Mouse (Mus musculus) liver, embryonic 14.5 days (tissue): ENCODE measurements around the gene Plcb1. TPM values are rescaled to one million over a fixed set of nuclear protein-coding genes. Genes with fewer than 3 reads are reported as not detected.

ENCODE experiments used
- ATAC-seq: fragments of 200-750 bp; cut with Nextera tagmentation; 2 replicates; pipeline ENCODE4 v1.8.0; 2017; ENCODE audit warnings: moderate number of reproducible peaks, mild to moderate bottlenecking, moderate library complexity; ENCODE audit not compliant: insufficient read depth
- DNase-seq, 3 experiments: peaks; one replicate each; pipeline ENCODE4 v3.0.0-alpha.2; 2012 to 2013; ENCODE audit warnings: low read depth in 3 of 3, low spot score in 3 of 3
- H3K27ac ChIP-seq: fragments of 300-500 bp; sonication (generic); 2 replicates; pipeline ENCODE4 v1.5.1; 2014; ENCODE audit warnings: moderate library complexity, mild to moderate bottlenecking, control low read depth, inconsistent platforms
- H3K27me3 ChIP-seq: fragments of 300-500 bp; sonication (generic); 2 replicates; pipeline ENCODE4 v1.6.1; 2014; ENCODE audit warnings: mild to moderate bottlenecking, low read length, moderate library complexity; ENCODE audit not compliant: control insufficient read depth, insufficient read depth
- H3K36me3 ChIP-seq: fragments of 300-500 bp; sonication (generic); replicated peaks from 2 replicates; pipeline ENCODE4 v1.6.1; 2014; ENCODE audit warnings: low read depth; ENCODE audit not compliant: control insufficient read depth, insufficient read depth
- H3K4me1 ChIP-seq, 2 experiments: fragments of 200-500 bp in 1 of 2; fragments of 300-500 bp in 1 of 2; sonication (generic) in 1 of 2; replicated peaks; 2 replicates each; pipeline ENCODE4 v1.6.1; 2012 to 2014; ENCODE audit warnings: antibody characterized with exemption in 1 of 2, inconsistent platforms in 1 of 2, low read length in 1 of 2; ENCODE audit not compliant: control insufficient read depth in 2 of 2, insufficient read depth in 2 of 2
- H3K4me2 ChIP-seq: fragments of 300-500 bp; sonication (generic); 2 replicates; pipeline ENCODE4 v1.6.1; 2014; ENCODE audit warnings: low read depth, mild to moderate bottlenecking, control low read depth, moderate library complexity
- H3K4me3 ChIP-seq, 2 experiments: fragments of 200-500 bp in 1 of 2; fragments of 300-500 bp in 1 of 2; sonication (generic) in 1 of 2; 2 replicates each; pipeline ENCODE4 v1.5.1; 2012 to 2014; ENCODE audit warnings: low read depth in 2 of 2, low read length in 2 of 2, mild to moderate bottlenecking in 2 of 2, control low read depth in 1 of 2, inconsistent platforms in 1 of 2, moderate library complexity in 1 of 2; ENCODE audit not compliant: insufficient read depth in 1 of 2
- H3K9ac ChIP-seq: fragments of 300-500 bp; sonication (generic); replicated peaks from 2 replicates; pipeline ENCODE4 v1.6.1; 2014; ENCODE audit warnings: mild to moderate bottlenecking, control low read depth, moderate library complexity
- H3K9me3 ChIP-seq: fragments of 300-500 bp; sonication (generic); 2 replicates; pipeline ENCODE4 v1.6.1; 2016; ENCODE audit warnings: low read length, mixed read lengths; ENCODE audit not compliant: control insufficient read depth
- CTCF ChIP-seq: IDR thresholded peaks from 2 replicates; pipeline ENCODE4 v1.5.1; 2016; ENCODE audit warnings: antibody characterized with exemption, low read depth, control low read depth
- EP300 ChIP-seq: IDR thresholded peaks from 2 replicates; pipeline ENCODE4 v1.6.1; 2016; ENCODE audit warnings: antibody characterized with exemption, low read depth
- WGBS: fragments of 180-500 bp; shearing (Covaris S2); extraction: QIAGEN DNeasy Blood & Tissue Kit; methylation state at CpG from one replicate; pipeline ENCODE4 v1.1.7; 2014; ENCODE audit not compliant: insufficient replicate concordance; 5-methylcytosine and 5-hydroxymethylcytosine counted together
- polyA plus RNA-seq, 2 experiments: library from polyadenylated mRNA; depleted of rRNA in 1 of 2; stranded (reverse) in 1 of 2; unstranded in 1 of 2; fragments of >200 nt; fragmentation: Nextera tagmentation in 1 of 2; extraction: Ambion mirVana in 1 of 2; gene quantifications; 2 replicates each; pipeline versions ENCODE4 v1.2.1 to v1.2.3; 2012 to 2014

Plcb1 gene
- polyA plus RNA-seq, 2 experiments, result 0.56 to 3.0 TPM

DNA sequence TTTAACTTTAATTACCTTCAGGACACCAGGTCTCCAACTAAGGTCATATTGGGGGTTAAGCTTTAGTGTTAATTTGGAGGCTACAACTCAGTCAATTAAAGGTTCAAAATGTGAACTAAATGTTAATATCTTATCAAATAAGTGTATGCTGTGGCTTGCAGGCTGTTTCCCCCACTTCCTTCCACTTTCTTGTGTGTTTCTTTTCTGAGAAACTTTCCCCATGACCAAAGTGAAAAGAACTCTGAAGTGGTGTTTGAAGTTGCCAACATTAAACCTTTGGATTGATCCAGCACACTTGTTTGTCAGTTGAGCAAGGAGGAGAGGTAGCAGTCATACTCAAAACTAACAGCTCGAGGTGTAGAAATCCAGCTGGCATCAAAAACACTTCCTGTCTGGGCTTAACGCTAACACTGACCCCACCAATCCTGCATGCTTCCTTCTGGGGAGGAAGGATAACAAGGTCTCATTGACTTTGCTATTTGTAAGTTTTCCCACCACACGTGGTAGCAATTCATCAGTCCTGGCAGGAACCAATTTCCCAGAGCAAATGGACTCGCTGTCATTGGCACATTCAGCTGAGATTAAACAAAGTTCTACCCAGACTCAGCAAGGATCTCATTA lies 249.9 kb downstream of the Plcb1 start:
- DNase-seq (no peak), ATAC-seq (no peak)

DNA sequence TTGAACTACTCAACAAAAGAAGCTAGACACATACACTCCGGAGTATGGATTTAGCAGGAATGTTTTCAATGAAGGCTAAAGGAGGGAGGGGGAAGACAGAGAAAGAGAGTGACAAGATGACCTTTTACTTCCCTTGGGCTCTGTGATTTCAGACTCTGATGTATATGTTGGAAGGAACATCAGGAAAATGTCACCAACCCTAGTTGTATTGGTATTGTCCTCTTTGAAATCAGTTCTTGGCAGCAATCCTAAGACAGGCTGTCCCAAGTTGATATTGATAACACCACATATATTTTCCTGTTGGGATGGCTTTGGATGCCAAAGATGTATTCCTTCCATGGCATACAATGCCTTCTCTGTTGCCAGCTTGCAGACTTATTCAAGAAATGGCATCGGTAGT lies 262.9 kb downstream of the Plcb1 start:
- Histone ChIP-seq H3K27ac (no peak overlapping the region), H3K4me2 (no peak overlapping the region), H3K4me3 (no peak overlapping the region), H3K4me1 (no peaks in the 10 kb centered on the region), H3K27me3 (no peaks in the 10 kb centered on the region), H3K9ac (no peak overlapping the region), H3K9me3 (no peaks in the 10 kb centered on the region), H3K36me3 (no peaks in the 10 kb centered on the region)
- no peak for TF ChIP-seq EP300
- no peak for TF ChIP-seq CTCF
- no peak for ATAC-seq
- DNase-seq, result no peak
- WGBS, result 69% methylated on average over 2 of the region's 2 CpGs

More for the DNA sequence above, 249.9 kb downstream of the Plcb1 start:
- no peaks in the 10 kb centered on the region for H3K9me3 ChIP-seq
- 11% methylated on average over 4 of the region's 4 CpGs for WGBS
- no peaks in the 10 kb centered on the region for H3K36me3 ChIP-seq
- H3K4me2 ChIP-seq, result no peak overlapping the region
- H3K4me1 ChIP-seq, result no peaks in the 10 kb centered on the region; a peak in 1 of 4 replicates
- no peak overlapping the region for H3K4me3 ChIP-seq
- no peaks in the 10 kb centered on the region for H3K27me3 ChIP-seq
- H3K9ac ChIP-seq, result no peak overlapping the region
- TF ChIP-seq CTCF (no peak), EP300 (no peak)
- no peak overlapping the region for H3K27ac ChIP-seq

DNA sequence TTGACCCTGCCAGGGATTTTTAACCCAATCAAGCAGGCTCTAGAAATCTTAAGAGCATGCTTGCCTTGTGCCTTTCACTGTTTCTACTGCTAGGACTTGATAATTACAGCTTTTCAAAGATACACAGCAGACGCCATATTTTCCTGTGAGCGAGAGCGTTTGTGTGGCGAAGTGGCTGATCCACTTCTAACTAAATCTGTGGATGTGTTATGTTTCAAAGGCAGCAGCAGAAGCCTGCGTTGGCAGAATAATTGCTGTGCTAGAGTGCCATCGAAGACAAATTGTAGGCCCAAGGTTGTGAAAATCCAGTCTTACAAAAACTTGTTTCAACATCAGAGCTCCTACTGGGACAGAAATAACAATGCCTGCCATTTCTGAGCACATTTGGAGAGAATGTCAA lies 263.4 kb downstream of the Plcb1 start:
- H3K27me3 ChIP-seq, result no peaks in the 10 kb centered on the region
- no peaks in the 10 kb centered on the region for H3K36me3 ChIP-seq
- DNase-seq (no peak), ATAC-seq (no peak)
- no peaks in the 10 kb centered on the region for H3K4me1 ChIP-seq
- H3K4me2 ChIP-seq, result no peak overlapping the region
- no peak for TF ChIP-seq CTCF
- no peak for TF ChIP-seq EP300
- no peaks in the 10 kb centered on the region for H3K9me3 ChIP-seq
- no peak overlapping the region for H3K27ac ChIP-seq
- no peak overlapping the region for H3K9ac ChIP-seq
- WGBS, result 69% methylated on average over 6 of the region's 6 CpGs
- H3K4me3 ChIP-seq, result no peak overlapping the region

- Histone ChIP-seq H3K9ac (no peak overlapping the region), H3K27me3 (no peaks in the 10 kb centered on the region), H3K4me2 (no peak overlapping the region), H3K36me3 (no peaks in the 10 kb centered on the region), H3K27ac (no peak overlapping the region), H3K4me1 (no peaks in the 10 kb centered on the region), H3K4me3 (no peak overlapping the region), H3K9me3 (no peaks in the 10 kb centered on the region)
- 67% methylated on average over 4 of the region's 4 CpGs for WGBS
- TF ChIP-seq EP300, result no peak
- TF ChIP-seq CTCF, result no peak
- ATAC-seq (no peak), DNase-seq (no peak)
Observed at GRCm38 (mm10) chr2:135051540-135052288, 265.8 kb downstream of the Plcb1 start.

GRCm38 (mm10) chr2:135053391-135053790 lies 267.5 kb downstream of the Plcb1 start:
- no peak for TF ChIP-seq EP300
- no peak for TF ChIP-seq CTCF
- Histone ChIP-seq H3K4me3 (no peak overlapping the region), H3K27me3 (no peaks in the 10 kb centered on the region), H3K4me1 (no peaks in the 10 kb centered on the region), H3K4me2 (no peak overlapping the region), H3K36me3 (no peaks in the 10 kb centered on the region), H3K9me3 (no peaks in the 10 kb centered on the region), H3K27ac (no peak overlapping the region), H3K9ac (no peak overlapping the region)
- 54% methylated on average over 3 of the region's 3 CpGs for WGBS
- ATAC-seq, result no peak
- no peak for DNase-seq
